Mouse (Mus musculus) limb, embryonic 14.5 days (tissue): ENCODE results near the gene Wdr72. TPM values are rescaled to one million over a fixed set of nuclear protein-coding genes. Genes with fewer than 3 reads are reported as not detected.

ENCODE experiments used
- ATAC-seq: fragments of 200-750 bp; cut with Nextera tagmentation; 2 replicates; pipeline ENCODE4 v1.8.0; 2017; ENCODE audit warnings: low read depth, moderate number of reproducible peaks, moderate TSS enrichment; ENCODE audit not compliant: low FRiP score
- DNase-seq: peaks from one replicate; pipeline ENCODE4 v3.0.0-alpha.2; 2015; ENCODE audit warnings: low spot score
- H3K27ac ChIP-seq: fragments of 300-500 bp; sonication (generic); replicated peaks from 2 replicates; pipeline ENCODE4 v1.5.1; 2014; ENCODE audit warnings: low read depth, mild to moderate bottlenecking, low read length, moderate library complexity, mixed read lengths
- H3K27me3 ChIP-seq: fragments of 300-500 bp; sonication (generic); 2 replicates; pipeline ENCODE4 v1.6.1; 2014; ENCODE audit warnings: low read length, mixed read lengths; ENCODE audit not compliant: control insufficient read depth, insufficient read depth
- H3K36me3 ChIP-seq: fragments of 300-500 bp; sonication (generic); 2 replicates; pipeline ENCODE4 v1.6.1; 2014; ENCODE audit warnings: mild to moderate bottlenecking, low read length, moderate library complexity, mixed read lengths; ENCODE audit not compliant: control insufficient read depth, insufficient read depth
- H3K4me1 ChIP-seq: fragments of 300-500 bp; sonication (generic); 2 replicates; pipeline ENCODE4 v1.6.1; 2014; ENCODE audit warnings: antibody characterized with exemption, low read length, mixed read lengths; ENCODE audit not compliant: control insufficient read depth, insufficient read depth
- H3K4me2 ChIP-seq: fragments of 300-500 bp; sonication (generic); replicated peaks from 2 replicates; pipeline ENCODE4 v1.6.1; 2014; ENCODE audit warnings: low read depth, mild to moderate bottlenecking, low read length, moderate library complexity; ENCODE audit not compliant: severe bottlenecking
- H3K4me3 ChIP-seq: fragments of 300-500 bp; sonication (generic); replicated peaks from 2 replicates; pipeline ENCODE4 v1.5.1; 2014; ENCODE audit warnings: low read length
- H3K9ac ChIP-seq: fragments of 300-500 bp; sonication (generic); 2 replicates; pipeline ENCODE4 v1.6.1; 2014; ENCODE audit warnings: mild to moderate bottlenecking, low read depth, low read length, moderate library complexity; ENCODE audit not compliant: severe bottlenecking
- H3K9me3 ChIP-seq: fragments of 300-500 bp; sonication (generic); 2 replicates; pipeline ENCODE4 v1.6.1; 2016; ENCODE audit warnings: low read length; ENCODE audit not compliant: control insufficient read depth
- POLR2A ChIP-seq: fragments of 200-500 bp; IDR thresholded peaks from 2 replicates; pipeline ENCODE4 v1.8.0; 2012; ENCODE audit warnings: inconsistent platforms, mild to moderate bottlenecking, moderate library complexity, borderline replicate concordance; ENCODE audit not compliant: insufficient read depth, insufficient read length; ENCODE audit errors: extremely low read depth
- WGBS: fragments of 180-500 bp; shearing (Covaris S2); extraction: QIAGEN DNeasy Blood & Tissue Kit; methylation state at CpG from one replicate; pipeline ENCODE4 v1.1.7; 2014; 5-methylcytosine and 5-hydroxymethylcytosine counted together
- polyA plus RNA-seq, 2 experiments: library from polyadenylated mRNA; depleted of rRNA in 1 of 2; stranded (reverse) in 1 of 2; unstranded in 1 of 2; fragments of >200 nt; fragmentation: Nextera tagmentation in 1 of 2; extraction: Ambion mirVana in 1 of 2; gene quantifications; 2 replicates each; pipeline versions ENCODE4 v1.2.1 to v1.2.3; 2012 to 2014

Gene Wdr72
- polyA plus RNA-seq, 2 experiments: 0.14 to 0.25 TPM

DNA sequence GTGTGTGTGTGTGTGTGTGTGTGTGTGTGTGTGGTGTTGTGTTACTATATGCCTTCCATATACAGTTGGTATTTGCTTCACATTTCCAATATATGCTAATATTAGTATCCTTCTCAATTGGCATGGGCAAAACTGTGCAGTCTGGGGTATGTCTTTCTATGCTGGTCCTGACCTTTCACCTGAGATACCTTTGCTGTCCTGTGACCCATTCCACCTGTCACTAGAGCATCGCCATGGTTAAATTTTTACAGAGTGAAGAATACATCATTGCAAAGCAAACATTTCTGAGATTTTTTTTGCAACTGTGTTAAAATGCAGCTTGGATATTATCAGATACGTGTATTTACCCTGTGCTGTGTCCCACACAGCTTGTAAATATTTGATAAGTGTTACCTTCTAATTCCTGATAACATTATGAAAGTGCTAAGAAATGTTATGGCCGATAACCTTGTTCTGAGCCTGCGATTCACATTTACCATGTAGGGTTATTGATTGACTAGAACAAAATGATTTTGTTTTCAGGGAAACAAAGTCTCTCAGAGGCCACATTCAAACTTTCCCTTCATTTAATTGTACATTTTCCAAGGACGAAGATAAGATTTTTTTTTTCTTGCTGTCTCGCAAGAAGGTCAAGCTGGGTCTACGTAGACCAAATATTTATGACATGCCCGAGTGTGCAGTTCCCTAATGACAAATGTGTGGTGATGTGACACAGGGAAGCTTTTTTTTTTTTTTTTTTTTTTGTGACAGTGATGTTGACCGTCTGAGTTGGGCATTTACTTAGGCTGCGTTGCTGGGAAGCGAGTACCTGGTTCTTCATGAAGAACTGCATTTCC, 214.2 kb downstream of the Wdr72 start:
- no peak for DNase-seq
- no peaks in the 10 kb centered on the region for H3K36me3 ChIP-seq
- H3K27me3 ChIP-seq: no peaks in the 10 kb centered on the region
- H3K4me3 ChIP-seq: no peak overlapping the region
- no peak overlapping the region for H3K27ac ChIP-seq
- ATAC-seq: no peak
- no peaks in the 10 kb centered on the region for H3K9me3 ChIP-seq
- WGBS: 79% methylated on average over 11 of the region's 11 CpGs
- no peak overlapping the region for H3K9ac ChIP-seq
- H3K4me1 ChIP-seq: no peaks in the 10 kb centered on the region
- H3K4me2 ChIP-seq: no peak overlapping the region
- no peak for TF ChIP-seq POLR2A

GRCm38 (mm10) chr9:74324925-74325295, 214.8 kb downstream of the Wdr72 start:
- no peaks in the 10 kb centered on the region for H3K36me3 ChIP-seq
- no peak for ATAC-seq

DNA sequence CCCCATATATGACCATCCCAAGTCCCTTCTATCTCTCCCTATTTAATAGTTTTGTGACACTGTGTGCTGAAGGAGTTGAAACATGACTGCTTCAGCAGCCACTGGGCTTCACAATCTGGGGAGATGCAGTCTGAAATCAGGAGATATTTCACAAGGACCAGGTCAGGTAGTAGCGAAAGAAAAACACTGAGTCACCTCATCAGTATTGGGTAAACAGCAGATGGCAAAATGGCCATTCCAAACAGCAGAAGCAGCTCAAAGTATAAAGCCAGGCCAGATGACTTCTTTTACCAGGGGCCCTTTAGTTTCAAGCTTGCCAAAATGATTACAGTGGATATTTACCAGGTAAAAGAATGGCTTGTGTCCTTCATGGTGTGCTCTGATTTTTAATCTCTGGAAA, 215.8 kb downstream of the Wdr72 start:
- ATAC-seq (no peak), DNase-seq (no peak)
- H3K36me3 ChIP-seq: no peaks in the 10 kb centered on the region
- no peaks in the 10 kb centered on the region for H3K27me3 ChIP-seq
- TF ChIP-seq POLR2A: no peak
- no peaks in the 10 kb centered on the region for H3K9me3 ChIP-seq
- H3K9ac ChIP-seq: no peak overlapping the region
- no peak overlapping the region for H3K4me2 ChIP-seq
- no peak overlapping the region for H3K27ac ChIP-seq
- no peak overlapping the region for H3K4me3 ChIP-seq
- WGBS: 84% methylated on average over 1 of the region's 1 CpGs
- no peaks in the 10 kb centered on the region for H3K4me1 ChIP-seq

More at GRCm38 (mm10) chr9:74324925-74325295, 214.8 kb downstream of the Wdr72 start:
- H3K27me3 ChIP-seq: no peaks in the 10 kb centered on the region
- no peak overlapping the region for H3K9ac ChIP-seq
- no peak for DNase-seq
- no peaks in the 10 kb centered on the region for H3K4me1 ChIP-seq
- no peak overlapping the region for H3K4me2 ChIP-seq
- WGBS: 76% methylated on average over 3 of the region's 3 CpGs
- H3K4me3 ChIP-seq: no peak overlapping the region
- TF ChIP-seq POLR2A: no peak
- no peaks in the 10 kb centered on the region for H3K9me3 ChIP-seq
- no peak overlapping the region for H3K27ac ChIP-seq

DNA sequence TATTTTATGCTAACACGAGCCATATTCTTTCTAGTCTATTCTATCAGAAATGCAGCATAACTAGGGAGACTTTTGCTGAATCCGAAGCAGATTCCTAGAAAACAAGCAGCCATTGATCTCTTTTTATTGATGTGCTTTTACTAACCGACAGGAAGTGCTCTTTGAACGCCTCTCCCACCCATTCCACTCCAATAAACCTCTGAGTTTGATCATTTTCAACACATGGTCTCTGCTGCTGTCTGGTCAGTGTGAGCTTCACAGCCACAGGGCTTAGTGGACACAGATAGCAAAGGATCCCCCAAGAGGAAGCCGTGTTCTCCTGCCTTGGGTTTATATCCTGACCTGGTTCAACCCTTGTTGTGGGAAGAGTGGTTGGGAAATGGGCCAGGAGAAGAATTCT, 218.7 kb downstream of the Wdr72 start:
- WGBS: 42% methylated on average over 5 of the region's 5 CpGs
- DNase-seq (no peak), ATAC-seq (no peak)
- Histone ChIP-seq H3K4me2 (no peak overlapping the region), H3K27me3 (no peaks in the 10 kb centered on the region), H3K4me3 (no peak overlapping the region), H3K27ac (no peak overlapping the region), H3K9ac (no peak overlapping the region), H3K36me3 (no peaks in the 10 kb centered on the region), H3K4me1 (no peaks in the 10 kb centered on the region), H3K9me3 (no peaks in the 10 kb centered on the region)
- TF ChIP-seq POLR2A: no peak

- no peak for ATAC-seq
- DNase-seq: no peak
Measured at GRCm38 (mm10) chr9:74330706-74331495, 220.7 kb downstream of the Wdr72 start.

More at GRCm38 (mm10) chr9:74330706-74331495, 220.7 kb downstream of the Wdr72 start:
- H3K27ac ChIP-seq: no peak overlapping the region
- TF ChIP-seq POLR2A: no peak
- no peaks in the 10 kb centered on the region for H3K36me3 ChIP-seq
- 44% methylated on average over 9 of the region's 9 CpGs for WGBS
- no peaks in the 10 kb centered on the region for H3K9me3 ChIP-seq
- no peaks in the 10 kb centered on the region for H3K4me1 ChIP-seq
- no peak overlapping the region for H3K4me2 ChIP-seq
- H3K4me3 ChIP-seq: no peak overlapping the region
- no peaks in the 10 kb centered on the region for H3K27me3 ChIP-seq
- no peak overlapping the region for H3K9ac ChIP-seq
